Mouse (Mus musculus) small intestine, adult 2 months (tissue): ENCODE data around the gene Atp8b2.

Source experiments
- CTCF ChIP-seq: fragments of 200-500 bp; IDR thresholded peaks from 2 replicates; pipeline ENCODE4 v1.5.1; 2012; ENCODE audit warnings: low read depth, mild to moderate bottlenecking, control low read depth, inconsistent platforms, low read length, moderate library complexity, mixed read lengths; ENCODE audit not compliant: insufficient replicate concordance, insufficient read length; ENCODE audit errors: extremely low read depth
- POLR2A ChIP-seq: fragments of 200-500 bp; IDR thresholded peaks from 2 replicates; pipeline ENCODE4 v1.6.1; 2012; ENCODE audit warnings: low read depth, mild to moderate bottlenecking, control low read depth, inconsistent platforms, low read length, moderate library complexity

- no peak for TF ChIP-seq CTCF
- TF ChIP-seq POLR2A = no peak
Observed at GRCm38 (mm10) chr3:89936495-89936894, 26.8 kb downstream of the Atp8b2 start.
